Mouse (Mus musculus) liver, adult 10 weeks (tissue): ENCODE data around the gene Gm10277. TPM values are rescaled to one million over a fixed set of nuclear protein-coding genes. Genes with fewer than 3 reads are reported as not detected.

ENCODE experiments used
- polyA plus RNA-seq: library from polyadenylated mRNA; stranded (reverse); fragments of 350-450 nt; fragmentation: Illumina TruSeq; extraction: RNeasy Lipid Tissue Mini Kit (QIAGEN cat#74804); gene quantifications from one replicate; pipeline ENCODE4 v1.2.3, GENCODE M21; 2014; ENCODE audit warnings: low read depth, low replicate concordance

The Gm10277 gene
- not detected for polyA plus RNA-seq

GRCm38 (mm10) chr11:77787707-77788106, at the start of gene Gm10277:
Gene Gm10277, minus strand, starts transcription at chr11:77787747.

DNA sequence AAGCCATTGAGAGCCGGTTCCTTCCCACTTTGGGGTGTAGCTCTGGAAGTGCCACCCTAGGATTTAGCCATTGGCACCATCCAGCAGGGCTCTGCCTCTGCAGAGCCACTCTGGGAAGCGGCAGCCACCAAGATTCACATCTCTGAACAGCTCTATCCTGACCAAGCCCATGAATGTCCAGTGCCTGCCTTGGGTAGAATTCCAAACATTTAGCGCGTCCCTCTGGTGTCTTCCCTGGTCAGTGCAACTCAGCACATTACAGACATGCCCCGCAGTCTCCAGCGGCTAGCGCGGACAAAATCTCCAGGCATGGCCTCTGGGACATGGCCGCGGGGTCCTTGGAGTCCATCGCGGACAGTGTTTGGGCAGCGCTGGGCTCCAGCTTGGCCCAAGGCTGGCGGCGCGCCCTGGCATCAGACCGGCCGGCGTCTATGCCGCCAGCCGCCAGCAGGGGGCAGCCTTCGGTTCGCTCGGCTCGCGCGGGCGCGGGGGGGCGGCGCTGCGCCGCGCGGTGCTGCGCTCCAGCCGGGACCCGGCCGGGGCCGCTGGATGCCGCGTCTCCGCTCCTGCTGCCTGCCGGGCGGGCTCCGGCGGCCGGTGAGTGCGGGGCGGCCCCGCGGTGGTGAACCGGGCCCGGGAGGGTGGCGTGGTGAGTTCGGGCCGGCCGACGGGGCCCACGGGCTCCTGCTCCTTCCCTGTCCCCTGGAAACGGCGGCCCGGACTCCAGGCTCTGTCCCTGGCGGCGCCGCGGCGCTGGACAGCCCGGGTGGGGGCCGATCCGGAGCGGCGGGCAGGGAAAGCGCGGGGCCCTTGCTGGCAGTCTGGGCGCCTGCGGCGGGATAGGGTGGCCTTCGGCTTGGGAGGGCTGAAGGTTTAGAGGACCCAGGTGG, 24.5 kb downstream of the Gm10277 start, which contains the start of gene Myo18a:
Gene Myo18a (plus strand): TSS at position 464 of the 890 bp plus-strand sequence.

Other genes with a start within 250 kb of the Gm10277 start
- 24.4 TPM for gene Taok1, start 179.9 kb downstream of the Gm10277 start, polyA plus RNA-seq
- 35.6 TPM for gene Nufip2, start 101.6 kb downstream of the Gm10277 start, polyA plus RNA-seq
- gene Cryba1, start 62.5 kb downstream of the Gm10277 start, polyA plus RNA-seq = not detected
- 8.7 TPM for gene Myo18a, start 24.5 kb downstream of the Gm10277 start, polyA plus RNA-seq
- 254 TPM for gene Pipox, start 106.3 kb upstream of the Gm10277 start, polyA plus RNA-seq
- gene Sez6, start 143.1 kb upstream of the Gm10277 start, polyA plus RNA-seq = not detected
- 7.1 TPM for gene Phf12, start 195.0 kb upstream of the Gm10277 start, polyA plus RNA-seq
- gene Dhrs13, start 244.5 kb upstream of the Gm10277 start, polyA plus RNA-seq = 3.3 TPM